Mouse (Mus musculus) G1E (cell line): Measurements from ENCODE around the gene Scrn1.

Experiments
- CTCF ChIP-seq: IDR thresholded peaks from 2 replicates; pipeline ENCODE4 v1.5.1; 2012; ENCODE audit warnings: low read depth, low read length, inconsistent platforms, mixed read lengths
- GATA1 ChIP-seq: IDR thresholded peaks from 2 replicates; pipeline ENCODE4 v1.6.1; 2012; ENCODE audit warnings: borderline replicate concordance, low read length, inconsistent platforms, mixed read lengths
- POLR2AphosphoS5 ChIP-seq: IDR thresholded peaks from 2 replicates; pipeline ENCODE4 v1.6.1; 2012; ENCODE audit warnings: low read depth, low read length, inconsistent platforms; ENCODE audit not compliant: insufficient replicate concordance

DNA sequence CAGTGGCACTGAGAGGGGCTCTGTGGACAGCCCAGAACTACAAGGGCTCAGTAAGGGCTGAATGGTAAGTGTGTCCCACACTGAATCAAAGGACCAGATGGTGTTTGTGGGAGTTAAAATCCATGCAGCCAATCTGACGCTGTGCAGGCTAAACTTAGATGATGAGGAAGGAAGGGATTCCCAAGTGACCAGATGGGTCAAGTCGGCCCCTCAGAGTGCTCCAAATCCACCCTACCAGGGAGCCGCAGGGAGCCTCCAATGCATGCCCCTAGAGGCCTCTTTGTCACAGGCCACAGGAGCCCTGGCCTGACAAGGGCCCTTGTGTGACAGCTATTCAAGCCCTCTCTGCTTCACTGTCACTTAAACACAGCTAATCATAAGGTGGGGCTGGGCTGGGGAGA is 27.5 kb downstream of the Scrn1 start:
- TF ChIP-seq CTCF = no peak
- TF ChIP-seq GATA1 = no peak
- no peak for TF ChIP-seq POLR2AphosphoS5
